Mouse (Mus musculus): ENCODE measurements around the gene Hao1. TPM values are rescaled to one million over a fixed set of nuclear protein-coding genes. Genes with fewer than 3 reads are reported as not detected.

Hao1 gene
- under 1 TPM in 1 of 2 experiments, not detected in 1; 0.75 TPM for total RNA-seq (2021)
- long read RNA-seq, experiment 1, result 0 reads
- long read RNA-seq, experiment 2, result 0 reads

DNA sequence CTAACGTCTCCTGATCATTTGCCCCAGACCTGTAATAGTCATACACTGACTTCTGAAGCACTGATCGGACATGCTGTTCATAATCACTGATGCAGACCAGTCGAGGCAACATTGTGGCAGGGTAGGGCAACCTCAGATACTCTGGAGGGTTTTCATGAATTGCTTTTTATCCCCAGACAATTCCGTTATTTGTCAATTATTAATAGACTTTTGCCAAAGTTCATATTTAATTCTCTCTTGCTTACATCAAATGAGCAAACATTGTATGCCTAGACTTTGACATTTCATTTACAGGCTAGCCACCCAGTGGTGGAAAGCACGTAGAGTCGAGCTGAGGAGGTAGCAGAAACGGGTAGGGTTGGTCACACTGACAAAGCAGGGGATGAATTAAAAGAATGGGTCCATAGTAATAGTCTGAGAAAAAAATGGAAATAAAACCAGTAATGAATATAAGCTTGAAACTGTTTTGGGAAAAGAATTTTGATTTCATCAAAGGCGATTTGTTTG lies at the start of gene Hao1:
Hao1 (minus strand) TSS at position 148 of the 507 bp plus-strand sequence.
- no peak for DNase-seq (ENCODE audit: low spot score in 2 of 2)

DNA sequence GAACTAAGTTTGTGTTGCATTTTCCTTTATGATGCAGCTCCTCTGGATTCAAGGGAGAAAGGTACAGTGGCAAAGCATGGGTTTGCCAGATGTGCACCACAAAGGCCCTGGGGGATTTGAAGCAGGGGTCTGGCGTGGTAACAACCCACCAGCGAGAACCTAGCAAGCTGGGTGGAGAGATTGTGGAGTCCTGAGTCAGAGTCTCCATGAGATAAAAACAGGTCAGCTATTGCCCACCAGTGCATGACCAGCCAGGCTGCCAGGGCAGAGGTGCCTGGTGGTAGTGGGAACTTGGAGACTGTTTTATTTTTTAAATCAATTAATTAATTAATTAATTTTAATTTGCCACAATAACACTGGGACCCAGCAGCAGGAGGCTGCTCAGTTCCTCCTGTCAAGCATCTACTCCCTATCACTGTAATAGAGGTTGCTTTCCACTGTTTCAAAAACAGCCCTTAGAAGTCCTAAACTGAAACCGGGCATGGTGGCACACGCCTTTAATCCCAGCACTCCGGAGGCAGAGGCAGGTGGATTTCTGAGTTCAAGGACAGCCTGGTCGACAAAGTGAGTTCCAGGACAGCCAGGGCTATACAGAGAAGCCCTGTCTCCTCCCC lies 37.0 kb upstream of the Hao1 start:
- DNase-seq (ENCODE audit: low spot score in 2 of 2), result no peak

DNA sequence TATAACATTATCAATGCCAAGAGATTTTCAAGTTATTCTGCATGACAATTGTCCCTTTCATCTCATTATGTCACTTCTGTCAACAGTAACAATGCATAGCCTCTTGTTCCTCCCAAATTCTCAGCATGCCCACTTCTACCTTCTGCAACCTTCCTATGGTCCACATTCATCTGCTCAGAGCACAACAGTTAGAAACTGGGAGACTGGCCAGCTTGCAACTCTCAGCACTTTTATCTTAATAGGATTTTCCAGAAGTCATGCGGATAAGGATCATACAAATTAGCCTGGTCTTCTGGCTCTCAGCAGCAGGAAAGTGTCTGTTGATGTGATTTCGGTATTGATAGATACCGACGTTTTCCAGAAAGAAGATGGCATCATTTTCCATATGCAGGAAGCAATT lies 31.1 kb upstream of the Hao1 start:
- DNase-seq (ENCODE audit: low spot score in 2 of 2), result no peak

DNA sequence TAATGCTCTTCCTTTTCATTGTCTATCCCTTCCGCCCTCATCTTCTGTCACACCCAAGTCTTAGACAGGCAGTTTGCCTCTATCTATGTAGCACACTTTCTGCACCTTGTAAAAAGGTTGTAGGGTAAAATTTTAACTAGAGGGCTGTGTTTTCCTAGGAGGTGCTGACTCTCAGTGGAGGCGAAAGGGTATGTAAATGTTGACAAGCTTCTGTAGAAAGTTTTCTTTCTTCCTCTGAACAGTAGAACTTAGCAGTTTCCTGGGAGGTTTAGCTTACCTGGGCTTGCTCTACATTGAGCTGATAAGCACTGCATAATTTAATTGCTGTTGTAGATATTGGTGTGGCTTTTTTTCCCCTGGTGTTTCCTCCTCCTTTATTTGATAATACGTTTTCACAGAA lies 5.3 kb upstream of the Hao1 start:
- no peak for DNase-seq (ENCODE audit: low spot score in 2 of 2)

DNA sequence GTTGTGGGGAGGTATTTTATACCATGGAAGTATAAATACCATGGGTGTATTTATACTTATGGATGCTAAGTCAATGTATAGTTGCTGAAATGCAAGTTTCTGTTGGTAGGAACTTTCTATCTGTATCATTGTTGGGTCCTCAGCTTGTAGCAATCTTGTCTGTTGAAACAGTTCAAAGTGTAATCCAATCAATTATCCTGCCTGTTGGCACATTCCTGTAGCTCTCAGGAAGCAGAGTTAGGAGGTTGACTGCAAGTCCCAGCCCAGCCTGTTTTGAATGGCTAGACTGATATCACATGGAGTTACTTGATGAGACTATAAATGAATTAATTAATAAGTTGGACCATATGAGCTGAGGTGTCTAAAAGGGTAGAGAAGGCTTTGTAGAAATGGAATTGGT lies 1.8 kb downstream of the Hao1 start:
- no peak for DNase-seq (ENCODE audit: low spot score in 2 of 2)

DNA sequence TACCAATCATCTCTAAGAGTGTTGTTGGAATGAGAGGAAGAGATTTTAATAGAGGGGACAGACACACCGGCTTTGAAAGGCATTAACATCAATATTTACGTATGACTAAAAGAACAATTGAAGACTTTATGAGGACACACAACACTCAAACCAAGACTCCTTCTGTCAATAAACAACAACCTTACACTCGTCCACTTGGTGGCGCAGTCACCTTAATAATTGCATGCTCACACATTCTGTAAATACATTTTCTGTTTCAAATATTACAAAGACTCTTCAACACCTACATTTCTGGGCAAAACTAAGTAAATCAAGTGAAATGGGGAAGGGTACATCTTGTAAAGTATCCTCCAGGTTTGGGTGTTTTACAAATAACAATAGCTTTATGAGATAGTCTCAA lies 4.4 kb downstream of the Hao1 start:
- DNase-seq (ENCODE audit: low spot score in 2 of 2), result peak; percentile 19 to 42

DNA sequence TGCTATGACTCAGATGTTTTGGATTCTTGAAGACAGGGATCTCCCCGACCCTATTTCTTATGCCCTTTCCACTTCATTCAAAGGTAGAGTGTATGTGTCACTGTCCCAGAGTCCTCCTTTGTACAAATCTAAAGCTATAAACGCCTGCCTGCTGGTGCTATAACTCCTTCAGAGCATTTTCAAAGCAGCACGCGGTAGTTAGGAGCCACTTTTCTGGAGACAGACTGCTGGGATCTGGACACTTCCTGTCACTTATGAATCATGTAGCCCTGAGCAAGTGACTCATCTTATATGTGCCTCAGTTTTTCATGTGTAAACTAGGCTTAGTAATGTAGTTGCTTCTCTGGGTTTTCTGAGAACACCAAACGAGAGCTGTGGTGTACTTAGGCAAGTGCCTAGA lies 9.1 kb downstream of the Hao1 start:
- no peak for DNase-seq (ENCODE audit: low spot score in 2 of 2)

DNA sequence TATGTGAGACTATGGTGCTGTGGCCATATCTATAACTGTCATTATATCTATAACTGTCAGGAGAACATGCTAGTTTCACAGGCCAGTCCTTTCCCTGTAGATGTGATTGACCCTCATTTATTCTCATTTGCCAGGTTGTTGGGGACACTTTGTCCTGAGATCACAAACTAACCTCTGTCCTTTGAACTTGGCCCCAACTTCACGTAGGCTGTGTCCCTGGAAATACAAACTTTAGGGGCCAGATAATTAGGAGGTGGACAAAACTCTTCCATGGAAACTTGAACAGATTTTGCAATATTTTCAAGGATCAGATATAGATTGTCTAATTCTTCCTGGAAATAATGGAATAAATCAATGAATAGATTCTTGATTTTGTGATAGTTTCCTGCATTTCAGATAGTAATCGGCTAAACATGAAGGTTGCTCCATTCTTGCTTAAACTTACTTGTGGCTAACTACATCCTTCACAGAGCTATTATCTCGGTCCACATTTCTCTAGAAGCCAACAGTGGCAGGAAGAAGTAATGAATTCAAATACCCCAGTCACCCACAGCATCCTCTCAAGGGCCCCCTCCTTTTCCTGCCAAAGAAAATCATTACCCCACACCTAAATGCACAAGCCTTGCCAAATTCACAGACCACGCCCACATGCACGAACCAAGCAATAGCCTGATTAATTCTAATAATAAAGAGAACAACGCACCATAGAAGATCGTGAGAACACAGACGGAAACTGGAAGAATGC lies 9.7 kb downstream of the Hao1 start:
- DNase-seq (ENCODE audit: low spot score in 2 of 2), result no peak

DNA sequence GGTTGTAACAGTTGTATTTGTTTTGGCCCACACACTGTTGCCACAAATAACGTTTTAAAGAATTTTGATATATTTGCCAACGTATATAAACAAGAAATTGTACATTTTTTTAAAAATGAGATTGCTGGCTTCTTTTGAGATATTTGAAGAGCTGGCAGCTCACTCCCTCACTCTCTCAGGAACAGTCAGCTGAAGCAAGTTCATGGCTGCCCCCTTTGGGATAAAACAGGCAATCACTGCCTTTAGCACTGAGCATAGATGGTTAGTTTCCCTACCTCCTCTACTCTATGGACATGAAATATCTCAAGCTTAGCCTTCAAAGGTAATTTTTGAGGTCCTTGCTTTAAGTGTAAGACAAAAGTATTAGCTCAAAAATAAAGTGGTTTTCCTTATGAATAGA lies 10.7 kb downstream of the Hao1 start:
- DNase-seq (ENCODE audit: low spot score in 2 of 2), result no peak

DNA sequence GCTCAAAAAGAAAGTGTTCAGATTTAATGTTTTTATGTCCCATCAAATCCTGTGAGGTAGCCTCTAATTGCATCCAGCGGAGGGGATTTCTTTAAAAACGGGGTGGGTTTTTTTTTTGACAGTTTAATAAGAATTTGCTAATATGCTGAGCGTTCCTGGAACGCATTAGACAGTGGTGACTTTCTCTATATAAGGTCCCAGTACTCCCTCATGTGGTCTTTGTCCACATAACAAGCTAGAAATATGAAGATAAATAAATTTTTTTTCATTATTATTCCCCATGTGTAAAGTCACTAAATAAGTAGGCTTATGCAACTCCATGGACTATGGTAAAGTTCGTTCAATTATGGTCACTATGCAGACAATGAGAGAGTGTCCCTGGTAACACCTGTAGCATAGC lies 13.1 kb downstream of the Hao1 start:
- DNase-seq (ENCODE audit: low spot score in 2 of 2), result no peak

DNA sequence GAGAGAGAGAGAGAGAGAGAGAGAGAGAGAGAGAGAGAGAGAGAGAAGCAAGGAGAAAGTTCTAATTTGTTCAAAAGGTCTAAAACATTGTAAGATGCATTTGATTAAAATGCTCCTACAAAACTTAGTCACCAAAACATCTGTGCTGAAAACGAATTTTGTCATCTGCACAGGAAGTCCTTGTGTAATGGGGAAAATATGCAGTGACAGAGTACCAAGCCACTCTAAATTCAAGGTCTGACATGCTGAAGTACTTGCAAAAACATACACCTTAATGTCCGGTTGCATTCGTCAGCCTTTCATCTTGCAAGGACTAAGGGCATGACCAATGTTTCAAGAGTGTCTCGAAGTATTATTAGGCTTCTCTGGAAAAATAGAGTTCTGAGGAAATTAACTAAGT lies 15.7 kb downstream of the Hao1 start:
- DNase-seq (ENCODE audit: low spot score in 2 of 2), result no peak

DNA sequence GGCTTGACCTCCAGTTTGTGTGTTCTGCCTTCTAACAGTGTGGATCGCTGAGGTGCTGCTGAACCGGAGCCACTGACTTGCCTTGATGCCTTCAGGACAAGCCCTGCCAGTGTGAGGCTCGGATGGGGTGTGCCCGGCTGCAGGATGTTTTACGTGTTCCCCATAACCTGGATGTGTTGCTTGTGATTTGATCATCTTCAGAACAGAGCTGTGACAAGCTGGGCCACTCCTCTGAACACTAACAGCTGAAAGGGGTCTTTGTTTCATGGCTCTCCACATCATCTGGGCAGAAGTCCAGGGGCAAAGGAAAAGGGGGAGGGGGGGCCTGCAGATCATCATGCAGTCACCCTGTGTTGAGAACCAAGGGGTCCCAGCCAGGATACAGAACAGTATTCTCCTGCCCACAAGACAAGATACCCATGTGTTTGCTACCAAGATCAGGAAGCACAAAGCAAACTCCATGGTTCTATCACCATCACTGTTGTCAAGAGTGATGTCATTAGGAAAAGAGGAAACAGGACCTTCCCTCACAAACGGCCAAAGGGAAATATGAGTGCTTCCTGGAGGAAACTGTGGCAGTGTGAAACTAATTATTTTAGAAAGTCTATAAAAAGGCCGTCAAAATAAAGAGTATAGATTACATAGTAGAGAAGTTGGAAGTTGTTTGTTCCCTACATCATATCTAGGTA lies 25.9 kb downstream of the Hao1 start:
- no peak for DNase-seq (ENCODE audit: low spot score in 2 of 2)

DNA sequence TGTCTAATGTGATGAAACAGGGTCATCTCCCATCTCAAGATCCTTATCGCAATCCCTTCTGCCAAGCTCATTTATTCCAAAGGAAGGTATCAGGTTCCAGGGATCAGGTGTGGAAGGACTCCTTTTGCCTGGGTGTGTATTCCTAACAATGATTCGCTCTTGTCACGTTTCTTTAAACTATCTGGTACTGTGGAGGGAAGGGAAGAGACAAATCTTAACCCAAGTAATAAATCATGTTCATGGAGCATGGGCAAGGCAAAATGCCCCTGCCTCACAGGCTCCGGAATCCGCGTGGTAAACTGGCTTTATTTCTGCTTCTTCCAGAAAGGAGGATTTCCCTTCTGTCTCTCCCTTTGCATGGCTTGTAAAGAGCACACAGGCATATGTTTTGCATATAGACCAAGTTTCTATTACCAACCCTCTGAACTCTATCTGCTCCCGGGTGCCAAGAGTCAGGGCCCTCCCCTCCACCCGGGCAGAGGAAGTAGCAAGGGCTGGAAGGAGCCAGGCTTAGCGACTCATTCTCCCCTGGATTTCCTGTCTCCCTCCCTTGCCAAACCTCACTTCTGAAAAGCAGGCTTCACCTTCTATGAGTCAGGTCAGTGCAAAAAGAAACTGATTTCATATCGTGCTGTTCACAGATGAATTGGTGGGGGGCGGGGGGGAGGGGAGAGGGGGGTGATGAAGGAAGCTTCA lies 26.6 kb downstream of the Hao1 start:
- DNase-seq (ENCODE audit: low spot score in 2 of 2), result no peak

DNA sequence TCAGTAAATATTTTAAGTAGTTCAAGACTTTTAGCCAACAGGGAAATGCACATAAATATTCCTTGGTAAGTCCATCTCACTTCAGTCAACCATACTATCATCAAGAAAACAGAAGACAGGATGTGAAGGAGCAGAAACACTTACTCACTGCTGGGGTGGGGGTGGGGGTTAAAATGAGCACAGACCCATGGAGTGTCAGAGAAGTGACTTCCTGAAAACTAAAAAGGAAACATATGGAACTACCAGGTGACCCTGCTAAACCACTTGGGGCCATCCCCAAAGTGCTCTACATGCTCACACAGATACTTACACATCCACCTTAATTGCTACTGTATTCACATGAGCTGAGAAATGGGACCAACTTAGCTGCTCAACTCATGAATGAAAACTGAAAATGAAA lies 36.1 kb downstream of the Hao1 start:
- no peak for DNase-seq (ENCODE audit: low spot score in 2 of 2)

DNA sequence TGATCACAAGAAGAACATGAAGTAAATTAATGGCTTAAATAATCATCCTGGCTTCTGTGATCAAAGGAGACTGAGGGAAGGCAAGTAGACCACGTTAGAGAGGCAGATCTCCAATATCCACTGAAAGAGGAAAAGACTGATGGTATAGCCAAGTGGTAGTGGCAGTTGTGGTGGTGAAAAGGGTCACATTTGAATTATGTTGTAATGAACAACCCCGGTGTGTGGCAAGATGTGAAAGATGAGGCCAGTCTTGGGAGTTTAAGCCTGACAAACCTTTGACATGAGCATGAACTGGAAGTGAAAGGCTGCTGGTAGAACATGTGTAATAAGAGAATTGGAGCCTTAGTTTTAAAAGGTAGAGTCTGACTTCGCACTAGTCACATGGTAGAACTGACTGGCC lies 54.4 kb downstream of the Hao1 start:
- DNase-seq (ENCODE audit: low spot score in 2 of 2), result no peak

DNA sequence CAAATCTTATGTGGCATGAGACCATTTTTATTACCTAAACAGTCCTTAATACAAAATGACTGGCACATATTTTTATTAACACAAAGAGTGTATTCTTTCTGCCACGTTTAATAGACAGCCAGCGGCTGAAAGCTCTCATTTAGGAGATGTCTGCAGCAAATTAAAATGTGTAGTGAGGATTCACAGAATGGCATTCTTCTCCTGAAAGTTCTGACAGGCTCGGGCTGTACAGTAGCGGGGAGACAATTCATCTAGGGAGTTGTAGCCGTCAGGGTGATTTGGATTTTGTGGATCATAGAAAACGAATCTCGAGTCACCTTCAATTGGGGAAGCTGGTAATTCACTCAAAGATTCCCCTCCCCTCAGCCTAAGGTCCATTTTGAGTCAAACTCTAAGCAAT lies 55.7 kb downstream of the Hao1 start:
- no peak for DNase-seq (ENCODE audit: low spot score in 2 of 2)

DNA sequence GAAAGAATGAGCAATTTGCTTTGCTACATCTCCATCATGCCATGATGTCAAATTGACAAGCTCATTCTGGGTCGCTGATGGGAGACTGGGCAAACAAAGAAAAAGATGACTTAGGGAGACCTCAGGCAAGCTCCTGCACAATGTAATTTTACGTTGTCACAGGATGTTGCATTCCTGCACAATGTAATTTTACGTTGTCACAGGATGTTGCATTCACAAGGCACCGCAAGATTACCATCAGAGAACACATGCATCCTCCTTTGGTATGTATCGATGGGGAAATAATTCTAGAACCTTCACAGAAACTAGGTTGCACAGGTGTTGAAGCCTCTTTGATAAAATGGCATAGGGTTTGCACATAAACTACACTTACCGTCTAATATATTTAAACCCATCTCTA lies 65.5 kb downstream of the Hao1 start:
- no peak for DNase-seq (ENCODE audit: low spot score in 2 of 2)

DNA sequence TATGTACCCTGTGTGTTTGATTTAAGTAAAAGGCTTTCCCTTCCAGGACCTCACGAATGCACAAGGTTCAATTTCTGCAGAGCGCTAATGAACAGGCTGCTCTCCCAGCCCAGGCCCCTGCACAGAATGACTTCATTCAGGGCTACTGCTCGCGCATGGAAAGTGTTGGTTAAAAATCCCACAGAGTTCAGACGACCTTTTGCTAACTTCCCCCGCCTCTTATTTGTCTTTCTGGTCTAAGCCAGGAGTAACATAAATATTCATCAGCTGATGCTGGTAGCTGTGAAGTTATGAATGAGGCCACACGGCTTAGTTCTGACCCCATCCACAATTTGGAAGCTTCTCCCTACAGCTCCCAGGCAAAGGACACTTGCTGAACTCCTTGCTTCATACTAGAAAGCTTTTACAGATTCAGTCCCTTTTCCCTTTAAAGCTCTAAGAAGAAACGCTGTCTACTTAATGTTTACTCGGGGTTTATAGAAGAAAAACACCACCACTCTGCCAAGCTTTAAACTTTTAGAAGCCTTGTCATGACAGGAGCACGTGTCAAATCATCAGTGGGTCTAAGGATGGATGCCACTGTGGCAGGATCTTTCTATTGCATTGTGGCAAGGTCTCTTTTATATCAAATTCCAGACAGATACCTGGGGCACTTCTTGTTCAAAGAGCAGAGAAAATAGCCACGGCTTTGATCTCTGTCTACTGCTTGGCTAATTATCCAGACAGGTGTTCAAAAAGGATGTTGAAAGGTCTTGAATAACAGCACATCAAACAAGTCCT lies 67.9 kb downstream of the Hao1 start:
- no peak for DNase-seq (ENCODE audit: low spot score in 2 of 2)

DNA sequence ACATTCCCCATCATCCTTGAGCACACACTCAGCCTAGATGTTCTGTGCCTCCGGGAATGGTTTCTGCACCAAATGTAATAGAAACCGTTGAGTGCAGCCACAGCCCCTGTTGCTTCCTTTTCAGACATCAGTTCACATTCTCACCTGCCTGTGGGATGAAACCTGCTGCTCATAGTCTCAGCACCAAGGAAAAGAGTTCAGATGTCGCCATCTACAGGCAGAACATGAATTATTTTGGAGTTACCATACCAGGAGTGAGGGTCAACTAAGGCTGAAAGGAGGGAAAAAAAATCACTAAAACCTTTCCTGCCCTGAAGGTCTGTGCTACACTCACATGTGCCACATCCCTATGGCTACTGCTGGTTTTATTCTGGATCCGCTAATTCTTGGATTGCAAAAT lies 71.5 kb downstream of the Hao1 start:
- no peak for DNase-seq (ENCODE audit: low spot score in 2 of 2)

DNA sequence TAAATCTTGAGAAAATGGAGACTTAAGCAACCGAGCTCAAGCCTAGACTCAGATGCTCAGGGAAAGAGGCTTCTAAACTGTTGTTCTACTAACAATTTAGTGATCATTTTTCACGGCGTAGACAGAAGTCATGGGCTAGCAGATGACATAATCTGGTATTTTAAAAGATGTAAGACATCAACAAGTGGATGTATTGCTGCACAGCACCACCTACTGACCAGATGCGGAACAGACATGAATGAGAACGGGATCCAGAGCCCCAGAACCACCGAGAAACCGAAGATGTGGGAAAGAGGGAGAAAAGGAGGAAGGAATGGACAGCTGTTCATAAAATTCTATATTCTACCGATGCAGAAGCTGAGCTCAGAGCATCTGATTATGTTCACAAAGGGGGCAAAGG lies 72.4 kb downstream of the Hao1 start:
- DNase-seq (ENCODE audit: low spot score in 2 of 2), result peak; percentile 40 to 63

DNA sequence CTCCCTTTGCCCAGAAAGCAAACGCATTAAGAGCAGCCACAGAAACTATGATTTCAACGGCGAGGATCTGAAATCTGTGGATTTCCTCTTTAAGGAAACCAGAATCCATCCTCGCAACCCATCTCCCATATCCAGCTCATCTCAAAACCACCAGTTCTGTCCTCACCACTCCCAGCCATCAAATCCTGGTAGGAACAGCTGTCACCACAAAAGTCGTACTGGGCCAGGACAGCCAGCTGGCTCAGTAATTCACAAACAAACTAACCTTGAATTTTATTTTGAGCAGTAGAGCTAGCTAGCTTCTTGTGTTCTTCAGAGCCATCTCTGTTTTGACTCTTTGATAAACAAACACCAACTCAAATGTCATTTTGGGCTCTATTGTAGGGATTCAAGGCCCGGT lies 73.0 kb downstream of the Hao1 start:
- DNase-seq (ENCODE audit: low spot score in 2 of 2), result no peak
